Mouse (Mus musculus) kidney, adult 18-20 months (tissue): ENCODE measurements around the gene Mif4gd.
"Not testable (repeated sequence)": the region's sequence is repeated elsewhere in the genome, so short reads cannot be mapped to it uniquely, and the experiment has no call there.

Source experiments
- DNase-seq: peaks from one replicate; pipeline ENCODE4 v3.0.0; 2021

The Mif4gd gene

GRCm38 (mm10) chr11:115612410-115613137 lies at the start of gene Mif4gd:
TSS of gene Mif4gd (minus strand) at chr11:115612969.
- peak; percentile 99 for DNase-seq

- no peak for DNase-seq
These were observed 47.6 kb upstream of the Mif4gd start for GRCm38 (mm10) chr11:115660376-115660775.

- no peak for DNase-seq
These were observed 45.8 kb upstream of the Mif4gd start for GRCm38 (mm10) chr11:115658521-115658920.

GRCm38 (mm10) chr11:115654128-115654527 lies 41.4 kb upstream of the Mif4gd start:
- DNase-seq, result no peak

- no peak for DNase-seq
These were observed 40.4 kb upstream of the Mif4gd start for GRCm38 (mm10) chr11:115653194-115653593.

GRCm38 (mm10) chr11:115651680-115652079 lies 38.9 kb upstream of the Mif4gd start:
- no peak for DNase-seq

GRCm38 (mm10) chr11:115649706-115650105 lies 36.9 kb upstream of the Mif4gd start:
- DNase-seq, result no peak

GRCm38 (mm10) chr11:115647459-115647858 lies 34.7 kb upstream of the Mif4gd start:
- peak; percentile 34 for DNase-seq

- DNase-seq, result no peak
These were observed 33.7 kb upstream of the Mif4gd start for GRCm38 (mm10) chr11:115646439-115646838.

GRCm38 (mm10) chr11:115645498-115645897 lies 32.7 kb upstream of the Mif4gd start:
- DNase-seq, result not testable (repeated sequence)

- no peak for DNase-seq
These were observed 31.5 kb upstream of the Mif4gd start for GRCm38 (mm10) chr11:115644308-115644707.

- DNase-seq, result no peak
These were observed 30.5 kb upstream of the Mif4gd start for GRCm38 (mm10) chr11:115643265-115643664.

- DNase-seq, result no peak
These were observed 29.9 kb upstream of the Mif4gd start for GRCm38 (mm10) chr11:115642705-115643104.

- DNase-seq, result no peak
These were observed 28.9 kb upstream of the Mif4gd start for GRCm38 (mm10) chr11:115641664-115642036.

- no peak for DNase-seq
These were observed 28.4 kb upstream of the Mif4gd start for GRCm38 (mm10) chr11:115640978-115641663.

GRCm38 (mm10) chr11:115640311-115640828 lies 27.6 kb upstream of the Mif4gd start:
- no peak for DNase-seq

- no peak for DNase-seq
These were observed 26.8 kb upstream of the Mif4gd start for GRCm38 (mm10) chr11:115639540-115639939.

- DNase-seq, result no peak
These were observed 26.0 kb upstream of the Mif4gd start for GRCm38 (mm10) chr11:115638498-115639409.

- no peak for DNase-seq
These were observed 24.2 kb upstream of the Mif4gd start for GRCm38 (mm10) chr11:115636960-115637359.

GRCm38 (mm10) chr11:115635484-115635883 lies 22.7 kb upstream of the Mif4gd start:
- no peak for DNase-seq

GRCm38 (mm10) chr11:115635041-115635440 lies 22.3 kb upstream of the Mif4gd start:
- DNase-seq, result no peak

GRCm38 (mm10) chr11:115634109-115634508 lies 21.3 kb upstream of the Mif4gd start:
- no peak for DNase-seq

GRCm38 (mm10) chr11:115632862-115633261 lies 20.1 kb upstream of the Mif4gd start:
- DNase-seq, result no peak
